Mouse (Mus musculus) megakaryocyte progenitor cell, adult 5-6 weeks (primary cell): ENCODE data around the gene Hipk4. TPM values are rescaled to one million over a fixed set of nuclear protein-coding genes. Genes with fewer than 3 reads are reported as not detected.
"Not testable (repeated sequence)": the region's sequence is repeated elsewhere in the genome, so short reads cannot be mapped to it uniquely, and the experiment has no call there.

Source experiments
- ATAC-seq: replicated peaks from 2 replicates; pipeline ENCODE4 v1.8.0; 2016; ENCODE audit warnings: mild to moderate bottlenecking, moderate TSS enrichment, inconsistent platforms; ENCODE audit not compliant: poor library complexity
- total RNA-seq, 2 experiments: library from RNA; stranded (forward) in 1 of 2; stranded (reverse) in 1 of 2; fragments of 157-497, 149-512 nt in 1 of 2; fragments of 200-1000 nt in 1 of 2; gene quantifications; 2 replicates each; pipeline versions ENCODE4 v1.2.3 to v1.2.4; 2015 to 2017

The Hipk4 gene
- total RNA-seq, 2 experiments from 2014 or later, result 0.25 to 0.29 TPM

DNA sequence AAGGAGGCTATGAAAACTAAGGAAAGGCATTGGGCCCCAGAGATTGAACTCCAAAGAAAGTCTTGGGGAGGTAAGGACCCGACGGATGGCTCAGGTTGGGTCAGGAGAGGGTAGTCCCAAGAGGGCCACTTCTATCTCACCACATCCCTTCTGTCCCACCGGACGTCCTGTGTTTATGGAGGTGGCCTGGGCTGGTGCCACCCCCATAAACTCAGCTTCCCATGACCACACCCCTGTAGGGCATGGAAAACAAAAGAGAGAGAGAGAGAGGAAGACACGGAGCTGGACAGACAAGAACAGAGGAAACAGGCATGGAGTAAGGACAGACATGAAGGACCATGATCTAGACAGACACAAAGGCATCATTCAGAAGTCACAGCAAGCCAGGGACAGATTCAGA lies 29.6 kb upstream of the Hipk4 start:
- ATAC-seq, result no peak

DNA sequence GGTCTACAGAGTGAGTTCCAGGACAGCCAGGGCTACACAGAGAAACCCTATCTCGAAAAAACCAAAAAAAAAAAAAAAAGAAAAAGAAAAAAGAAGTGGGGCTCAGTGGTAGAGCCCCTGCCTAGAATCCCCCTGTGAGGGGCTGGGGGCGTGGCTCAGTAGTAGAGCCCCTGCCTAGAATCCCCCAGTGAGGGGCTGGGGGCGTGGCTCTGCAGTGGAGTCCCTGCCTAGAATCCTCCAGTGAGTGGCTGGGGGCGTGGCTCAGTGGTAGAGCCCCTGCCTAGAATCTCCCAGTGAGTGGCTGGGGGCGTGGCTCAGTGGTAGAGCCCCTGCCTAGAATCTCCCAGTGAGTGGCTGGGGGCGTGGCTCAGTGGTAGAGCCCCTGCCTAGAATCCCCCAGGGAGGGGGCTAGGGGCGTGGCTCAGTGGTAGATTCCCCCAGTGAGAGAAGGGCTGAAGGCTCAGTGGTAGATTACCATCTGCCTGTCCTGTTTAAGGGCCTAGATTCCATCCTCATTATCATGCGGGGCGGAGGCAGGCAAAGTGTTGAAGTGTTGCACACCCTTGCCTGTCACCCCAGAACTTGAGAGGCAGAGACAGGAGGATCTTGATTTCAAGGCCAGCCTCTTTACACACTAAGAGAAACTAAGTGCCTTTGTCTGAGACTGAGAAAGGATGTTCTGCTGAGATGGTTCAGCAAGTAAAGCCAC lies 28.3 kb upstream of the Hipk4 start:
- not testable (repeated sequence) for ATAC-seq

DNA sequence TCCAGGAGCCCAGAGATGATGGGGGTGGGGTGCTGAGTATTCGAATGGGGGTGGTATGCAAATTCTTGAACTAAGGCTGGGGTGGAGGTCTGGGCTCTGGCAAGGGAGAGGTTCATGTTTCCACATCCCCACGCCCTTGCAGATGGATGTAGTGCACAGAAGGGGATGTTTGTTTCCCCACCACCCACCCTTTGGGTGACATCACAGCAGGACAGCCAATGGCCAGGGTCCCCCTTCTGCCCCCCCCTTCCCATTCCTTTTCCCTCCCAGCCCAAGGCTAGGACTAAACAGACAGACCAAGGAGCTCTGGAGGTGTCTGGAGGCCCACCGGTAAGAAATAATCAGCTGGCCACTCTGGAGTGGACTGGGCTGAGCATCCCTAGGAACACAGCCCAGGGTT lies 24.0 kb upstream of the Hipk4 start, which contains the start of gene Prx:
TSS of gene Prx (plus strand) at position 289 of the 400 bp plus-strand sequence.
- no peak for ATAC-seq

DNA sequence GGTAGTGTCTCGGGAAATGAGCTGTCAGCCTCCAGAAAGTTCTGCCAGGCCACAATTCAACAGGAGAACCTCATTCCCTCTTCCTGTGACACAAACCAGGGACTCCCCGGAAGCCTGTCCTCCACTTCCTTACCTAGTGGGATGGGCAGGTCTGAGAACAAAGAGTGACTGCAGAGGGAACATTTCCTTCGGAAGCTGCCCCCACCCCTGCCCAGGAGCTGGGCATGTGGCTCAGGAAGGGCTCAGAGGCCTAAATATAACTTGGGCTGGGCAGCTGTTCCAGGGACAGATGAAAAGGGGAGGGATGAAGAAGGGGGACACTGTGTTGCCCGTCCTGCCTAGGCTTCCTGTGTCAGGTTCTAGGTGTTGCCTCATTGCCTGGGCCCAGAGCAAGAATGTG lies 21.4 kb upstream of the Hipk4 start:
- ATAC-seq, result no peak

DNA sequence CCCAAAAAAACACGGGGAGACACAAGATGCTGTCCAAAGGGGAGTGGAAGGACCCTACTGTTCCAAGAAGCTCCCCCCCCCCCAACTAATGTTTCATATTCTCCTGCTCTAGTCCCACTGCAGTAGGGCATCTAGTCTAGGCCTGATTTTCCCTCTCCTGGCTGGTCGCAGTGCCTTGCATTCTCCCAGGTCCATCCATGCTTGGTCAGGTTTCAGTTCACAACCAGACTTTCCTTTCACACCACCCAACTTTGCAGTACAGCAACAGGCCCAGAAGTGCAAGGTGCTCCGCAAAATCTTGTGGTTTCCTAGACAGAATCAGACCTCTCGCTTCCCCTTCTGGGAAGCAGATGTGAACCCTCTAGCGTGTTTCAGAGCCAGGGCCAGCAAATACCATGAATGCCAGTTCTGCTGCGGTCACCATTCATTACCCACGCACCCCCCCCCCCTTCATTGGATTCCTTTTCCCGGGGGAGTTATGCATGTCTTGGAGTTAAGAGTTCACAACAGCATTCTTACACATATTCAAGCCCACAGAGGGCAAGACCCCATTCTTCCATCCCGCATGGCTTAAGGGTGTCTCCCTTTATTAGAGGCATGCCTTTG lies 16.2 kb upstream of the Hipk4 start:
- ATAC-seq, result peak; percentile 32

DNA sequence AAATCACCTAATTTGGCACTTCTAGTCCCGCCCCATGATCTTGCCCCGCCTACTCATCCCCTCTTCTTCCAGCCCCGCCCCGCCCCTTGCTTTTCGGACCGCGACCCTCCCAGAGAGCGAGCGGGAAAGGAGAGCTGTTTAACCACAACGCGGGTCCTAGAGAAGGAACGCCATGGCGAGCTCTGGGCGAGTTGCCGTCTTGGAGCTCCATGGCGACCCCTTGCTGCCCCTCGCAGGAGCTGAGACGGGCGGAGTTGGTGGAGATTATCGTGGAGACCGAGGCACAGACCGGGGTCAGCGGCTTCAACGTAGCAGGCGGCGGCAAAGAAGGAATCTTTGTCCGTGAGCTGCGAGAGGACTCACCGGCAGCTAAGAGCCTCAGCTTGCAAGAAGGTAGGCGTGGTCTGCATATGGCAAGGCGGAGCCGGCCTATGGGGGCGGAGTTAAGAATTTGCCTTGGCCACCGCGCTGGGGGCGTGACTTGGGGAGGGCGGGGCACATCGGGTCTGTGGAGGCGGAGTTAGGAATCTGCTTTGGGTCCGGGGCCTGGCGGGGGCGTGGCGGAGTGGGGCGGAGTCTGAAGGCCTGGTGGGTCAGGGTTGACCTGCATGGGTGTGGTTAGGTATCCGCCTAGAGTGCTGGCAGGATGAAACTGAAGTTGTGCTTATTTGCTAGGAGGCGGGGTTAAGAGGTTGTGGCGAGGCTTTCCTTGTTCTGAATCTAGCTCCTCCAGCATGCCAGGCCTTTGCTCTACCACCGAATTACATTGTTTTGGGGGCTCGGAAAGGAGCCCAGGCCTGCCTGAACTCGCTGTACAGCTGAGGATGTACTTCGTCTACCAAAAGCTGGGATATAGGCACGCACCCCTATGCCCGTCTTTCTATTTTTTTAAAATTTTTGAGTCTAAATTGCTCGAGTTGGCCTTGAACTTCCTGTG lies 15.1 kb upstream of the Hipk4 start:
- ATAC-seq, result peak; percentile 89

DNA sequence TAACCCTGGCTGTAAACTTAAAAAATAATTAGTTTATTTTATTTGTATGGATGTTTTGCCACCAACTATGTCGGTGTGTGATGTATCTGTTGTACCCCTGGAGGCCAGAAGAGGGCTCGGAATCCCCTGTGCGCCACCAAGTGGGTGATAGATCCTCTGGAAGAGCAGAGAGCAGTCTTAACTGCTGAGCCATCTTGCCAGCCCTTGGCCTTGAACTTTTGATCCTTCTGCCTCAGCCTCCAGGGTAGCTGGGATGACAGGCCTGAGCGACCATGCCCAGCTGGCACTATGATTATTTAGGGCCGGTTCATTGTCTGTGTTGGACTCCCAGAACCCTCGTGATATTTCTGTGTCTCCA lies 14.4 kb upstream of the Hipk4 start:
- peak; percentile 73 for ATAC-seq

DNA sequence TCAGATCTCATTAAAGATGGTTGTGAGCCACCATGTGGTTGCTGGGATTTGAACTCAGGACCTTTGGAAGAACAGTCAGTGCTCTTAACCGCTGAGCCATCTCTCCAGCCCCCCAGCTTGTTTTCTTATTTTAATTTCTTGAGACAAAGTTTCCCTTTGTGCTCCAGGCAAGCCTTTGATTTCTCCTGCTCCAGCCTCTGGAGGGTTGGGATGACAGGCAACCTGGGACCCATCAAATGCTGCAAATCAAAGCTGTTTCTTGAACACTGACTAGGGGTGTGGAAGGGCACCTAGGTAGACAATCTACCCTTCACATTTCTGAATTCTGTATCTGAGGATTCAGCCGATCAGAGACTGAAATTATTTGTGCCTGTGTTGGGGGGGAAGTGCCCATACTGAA lies 12.3 kb upstream of the Hipk4 start:
- ATAC-seq, result no peak

DNA sequence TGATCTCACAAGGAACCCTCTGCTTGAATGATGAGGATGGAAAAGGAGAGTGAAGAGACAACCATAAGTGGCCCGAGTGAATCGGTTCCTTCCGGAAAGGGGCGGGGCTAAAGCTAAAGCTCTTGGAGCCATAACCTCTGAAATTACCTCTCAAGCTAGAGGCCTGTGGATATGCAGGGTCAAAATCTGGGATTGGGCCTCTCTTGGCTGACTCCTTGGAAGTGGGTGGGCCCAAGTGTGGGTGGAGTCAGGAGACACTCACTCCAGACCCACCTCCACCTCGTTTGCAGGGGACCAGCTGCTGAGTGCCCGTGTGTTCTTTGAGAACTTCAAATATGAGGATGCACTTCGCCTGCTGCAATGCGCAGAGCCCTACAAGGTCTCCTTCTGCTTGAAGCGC lies 8.1 kb upstream of the Hipk4 start:
- ATAC-seq, result no peak

DNA sequence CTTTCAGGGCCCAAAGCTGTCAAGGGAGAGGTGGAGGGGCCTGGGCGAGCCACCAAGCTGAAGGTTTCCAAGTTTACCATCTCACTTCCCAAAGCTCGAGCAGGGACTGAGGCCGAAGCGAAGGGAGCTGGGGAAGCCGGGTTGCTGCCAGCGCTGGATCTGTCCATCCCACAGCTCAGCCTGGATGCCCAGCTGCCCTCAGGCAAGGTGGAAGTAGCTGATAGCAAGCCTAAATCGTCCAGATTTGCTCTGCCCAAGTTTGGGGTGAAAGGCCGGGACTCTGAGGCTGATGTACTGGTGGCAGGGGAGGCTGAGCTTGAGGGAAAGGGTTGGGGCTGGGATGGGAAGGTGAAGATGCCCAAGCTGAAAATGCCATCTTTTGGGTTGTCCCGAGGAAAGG lies 4.8 kb upstream of the Hipk4 start:
- no peak for ATAC-seq

DNA sequence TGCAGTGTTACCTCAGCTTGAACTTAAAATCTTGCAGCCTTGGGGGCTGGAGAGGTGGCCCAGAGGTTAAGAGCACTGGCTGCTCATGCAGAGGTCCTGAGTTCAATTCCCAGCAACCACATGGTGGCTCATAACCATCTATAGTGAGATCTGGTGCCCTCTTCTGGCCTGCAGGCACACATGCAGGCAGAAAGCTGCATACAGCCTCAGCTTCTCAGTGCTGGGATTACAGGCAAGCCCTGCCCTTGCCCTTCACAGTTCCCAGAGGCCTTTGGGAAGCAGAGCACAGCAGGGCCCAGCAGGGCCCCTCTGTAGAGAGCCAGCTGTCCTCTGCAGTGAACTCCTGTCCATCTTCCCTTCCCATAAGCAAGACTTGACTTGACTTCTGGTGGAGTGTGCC lies 3.0 kb upstream of the Hipk4 start:
- 0 out of 2 replicates have a peak, but pooled peaks have one; percentile 27 for ATAC-seq

DNA sequence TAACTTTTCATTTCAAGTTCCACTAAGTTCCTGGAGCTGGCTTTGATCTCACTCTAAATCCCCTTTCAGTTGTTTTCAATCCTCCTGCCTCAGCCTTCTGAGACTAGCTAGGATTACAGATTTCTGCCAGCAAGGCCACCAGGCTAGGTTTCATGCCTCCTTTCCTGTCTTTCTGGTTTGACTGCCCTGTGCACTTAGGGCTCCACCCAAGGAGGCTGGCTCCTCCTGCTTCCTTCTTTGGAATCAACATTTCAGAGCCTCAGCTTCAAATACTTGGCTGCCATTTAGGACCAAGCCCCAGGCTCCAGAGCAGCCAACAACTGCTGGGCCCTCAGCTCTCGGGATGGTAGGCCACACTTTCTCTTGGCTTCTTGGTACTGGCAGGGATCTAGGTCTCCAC lies 2.5 kb upstream of the Hipk4 start:
- ATAC-seq, result no peak

DNA sequence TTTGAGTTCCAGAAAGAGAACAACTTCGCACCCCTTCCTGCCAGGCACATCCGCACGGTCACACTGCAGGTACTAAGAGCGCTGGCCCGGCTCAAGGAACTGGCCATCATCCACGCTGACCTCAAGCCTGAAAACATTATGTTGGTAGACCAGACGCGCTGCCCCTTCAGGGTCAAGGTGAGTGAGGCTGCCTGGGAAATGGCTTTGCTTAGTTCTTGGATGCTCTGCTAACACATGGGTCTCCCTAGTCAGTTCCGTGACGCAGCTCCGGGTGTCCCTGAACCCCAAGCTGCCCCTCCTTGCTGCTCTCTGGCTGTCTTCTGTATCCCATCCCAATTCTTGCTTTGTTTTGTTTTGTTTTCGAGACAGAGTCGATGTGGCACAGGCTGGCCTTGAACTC lies 738 bp downstream of the Hipk4 start:
- ATAC-seq, result no peak

DNA sequence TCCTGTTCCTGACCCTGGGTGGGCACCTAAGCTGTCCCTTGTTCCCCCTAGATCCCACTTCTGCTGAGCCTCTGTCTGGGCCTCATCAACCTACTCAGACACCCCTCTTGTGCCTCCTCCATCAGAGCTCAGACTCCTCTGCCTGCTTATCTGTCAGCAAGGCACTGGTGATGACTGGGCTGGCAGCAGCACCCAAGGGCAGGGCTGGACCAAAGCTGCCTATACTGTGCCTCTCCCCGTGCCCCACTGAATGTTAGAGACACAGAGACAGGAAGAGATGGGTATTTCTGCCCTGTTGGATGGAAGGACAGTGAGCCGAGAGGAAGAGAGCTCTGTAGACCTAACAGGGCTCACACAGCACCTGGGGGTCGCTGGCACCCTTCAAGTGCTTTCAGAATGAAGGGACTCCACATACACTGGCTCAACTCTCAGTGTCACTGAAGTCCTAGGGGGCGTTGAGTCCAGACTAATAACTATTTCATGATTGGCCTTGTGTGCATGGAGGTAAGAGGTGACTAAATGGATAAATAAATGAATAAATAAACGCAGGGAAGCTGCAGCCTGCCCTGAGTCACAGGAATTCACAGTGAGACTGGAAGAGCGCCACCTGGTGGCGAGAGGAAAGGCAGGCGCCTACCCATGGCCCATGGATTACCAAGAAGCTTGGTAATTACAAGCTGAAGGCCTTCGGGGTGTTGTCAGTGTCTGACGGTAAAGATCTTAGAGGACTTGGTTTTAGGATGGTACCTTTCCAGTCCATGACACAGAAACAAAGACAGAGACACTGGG lies 3.2 kb downstream of the Hipk4 start:
- ATAC-seq, result peak; percentile 91

DNA sequence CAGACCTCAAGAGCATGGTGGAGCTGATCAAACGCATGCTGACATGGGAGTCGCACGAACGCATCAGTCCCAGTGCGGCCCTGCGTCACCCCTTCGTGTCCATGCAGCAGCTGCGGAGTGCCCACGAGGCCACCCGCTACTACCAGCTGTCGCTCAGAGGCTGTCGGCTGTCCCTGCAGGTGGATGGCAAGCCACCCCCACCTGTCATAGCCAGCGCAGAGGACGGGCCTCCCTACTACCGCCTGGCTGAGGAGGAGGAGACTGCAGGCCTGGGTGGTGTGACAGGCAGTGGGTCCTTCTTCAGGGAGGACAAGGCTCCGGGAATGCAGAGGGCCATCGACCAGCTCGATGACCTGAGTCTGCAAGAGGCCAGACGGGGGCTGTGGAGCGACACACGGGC lies 6.0 kb downstream of the Hipk4 start:
- ATAC-seq, result no peak

DNA sequence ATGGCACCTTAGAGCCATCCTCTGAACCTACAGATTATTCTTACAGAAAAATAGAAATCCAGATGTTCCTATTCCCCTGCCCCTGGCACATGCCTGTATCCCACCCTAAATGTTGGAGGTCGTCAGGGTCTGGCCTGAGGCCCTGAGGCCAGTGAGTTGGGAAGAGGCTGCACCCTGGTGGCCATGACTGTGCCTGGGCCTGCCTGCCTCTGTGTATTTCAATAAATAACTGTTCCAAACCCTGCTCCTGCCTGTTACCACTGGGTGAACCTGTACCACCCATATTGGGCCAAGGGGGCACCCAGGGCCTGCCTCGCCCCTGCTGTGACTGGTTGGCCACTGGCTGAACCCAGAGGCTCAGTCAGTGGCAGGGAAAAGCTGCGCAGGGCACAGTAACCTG lies 7.9 kb downstream of the Hipk4 start:
- ATAC-seq, result 0 out of 2 replicates have a peak, but pooled peaks have one; percentile 21

DNA sequence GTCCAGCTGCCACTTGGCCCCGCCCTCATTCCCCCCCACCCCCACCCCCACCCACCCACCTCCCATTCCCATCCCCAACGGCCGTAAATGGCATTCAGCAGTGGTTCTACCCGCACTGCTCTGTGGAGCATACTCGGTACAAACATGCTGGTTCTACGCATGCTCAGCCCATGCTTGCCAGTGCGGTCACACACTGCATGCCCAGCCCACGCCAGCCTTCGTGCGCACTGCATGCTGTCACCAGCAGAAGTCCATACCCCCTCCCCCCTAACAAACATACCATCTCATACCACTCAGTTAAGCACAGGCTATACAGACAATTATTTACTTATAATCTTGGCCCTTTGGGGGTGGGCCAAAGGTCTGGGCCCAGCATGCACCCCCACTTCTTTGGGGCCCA lies 8.6 kb downstream of the Hipk4 start:
- no peak for ATAC-seq

DNA sequence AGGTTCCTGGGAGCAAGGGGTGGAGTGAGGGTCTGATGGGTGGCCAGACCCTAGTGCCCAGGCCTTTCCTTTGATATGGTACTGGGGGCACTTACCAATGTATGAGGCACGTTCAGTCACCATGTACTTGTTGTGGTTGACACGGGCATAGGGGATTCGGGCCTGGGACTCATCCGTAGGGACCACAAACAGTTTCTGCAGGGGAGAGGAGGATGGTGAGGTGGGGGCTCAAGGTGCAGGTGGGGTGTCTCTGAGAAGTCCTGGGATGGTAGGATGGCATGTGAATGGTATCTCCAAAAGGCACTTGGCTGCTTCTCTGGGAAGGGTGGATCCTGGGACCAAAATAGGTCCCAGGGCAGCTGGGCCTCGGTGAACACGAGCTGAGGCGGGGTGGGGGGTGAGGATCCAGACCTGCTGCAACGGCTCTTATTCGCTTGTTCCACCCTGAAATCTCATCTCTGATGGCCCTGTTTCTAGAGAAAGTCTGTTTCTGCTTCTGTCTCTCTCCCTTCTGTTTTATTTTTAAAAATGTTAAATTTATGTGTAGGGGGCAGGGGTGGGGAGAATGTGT lies 9.5 kb downstream of the Hipk4 start:
- no peak for ATAC-seq

DNA sequence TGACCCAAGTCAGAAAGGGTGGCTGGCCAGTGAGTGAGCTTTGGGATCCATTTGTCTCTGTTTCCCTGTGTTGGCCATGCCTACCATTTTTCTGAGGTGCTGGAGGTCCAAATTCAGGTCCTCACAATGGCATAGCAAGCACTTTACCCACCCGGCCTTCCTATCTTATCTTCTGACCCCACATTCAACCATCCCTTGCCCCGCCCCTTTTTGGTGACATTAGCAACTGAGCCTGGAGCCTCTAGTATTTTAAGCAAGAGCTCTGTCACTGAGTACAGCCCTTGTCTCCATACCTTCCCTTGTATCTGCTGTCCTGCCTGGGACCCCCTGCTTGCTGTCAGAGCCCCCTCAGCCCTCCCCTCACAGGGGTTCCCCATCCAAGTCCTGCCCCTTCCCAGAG lies 12.3 kb downstream of the Hipk4 start:
- ATAC-seq, result peak; percentile 72

DNA sequence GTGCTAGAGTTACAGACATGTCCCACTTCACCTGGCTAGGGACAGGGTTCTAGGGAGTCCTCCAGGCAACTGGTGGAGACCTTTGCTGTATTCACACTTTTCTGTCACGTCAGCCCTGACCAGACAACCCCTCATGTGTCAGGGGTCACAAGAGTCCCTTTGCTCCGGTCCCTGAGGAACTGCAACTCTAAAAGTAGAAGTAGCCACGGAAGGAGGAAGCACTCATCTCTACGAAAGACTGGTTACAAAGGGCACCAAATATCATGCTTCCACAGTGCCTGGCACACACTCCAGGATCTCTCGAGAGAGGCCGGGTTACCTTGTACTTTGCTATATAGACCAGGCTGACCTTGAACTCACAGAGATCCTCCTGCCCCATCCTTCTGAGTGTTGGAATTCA lies 13.6 kb downstream of the Hipk4 start:
- 0 out of 2 replicates have a peak, but pooled peaks have one; percentile 4 for ATAC-seq

DNA sequence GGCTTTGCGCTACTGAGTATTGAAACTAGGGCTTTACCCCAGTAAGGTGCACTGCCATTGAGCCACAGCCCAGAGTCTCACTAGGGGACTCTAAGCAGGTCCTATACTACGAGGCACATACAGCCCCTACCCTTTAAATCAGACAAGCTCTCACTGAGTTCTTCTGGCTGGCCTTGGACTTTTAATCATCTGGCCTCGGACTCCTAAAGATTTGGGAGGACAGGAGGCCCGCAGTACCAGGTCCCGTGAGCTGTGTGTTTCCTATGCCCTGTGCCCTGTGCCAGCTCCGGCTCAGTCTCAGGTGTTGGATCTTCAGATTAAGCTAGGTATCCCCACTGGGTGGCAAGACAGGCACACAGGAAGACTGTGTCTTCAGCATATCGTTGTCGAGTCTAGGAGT lies 14.9 kb downstream of the Hipk4 start:
- ATAC-seq, result no peak
